Mouse (Mus musculus): ENCODE measurements at regions not wholly inside any gene's neighbourhood (a gene's known extent, or its start where the extent isn't known, plus 50 kb on each side); places are given as distances from the start of the nearest gene placed in this dataset.

GRCm38 (mm10) chr15:8797015-8797414 is 86.5 kb upstream of the Slc1a3 start:
- Histone ChIP-seq H3K27ac (ENCODE audit: low read depth, low read length) (no peak overlapping the region), H3K36me3 (ENCODE audit: control insufficient read depth, insufficient read depth) (no peaks in the 10 kb centered on the region), H3K4me2 (replicated peaks; ENCODE audit: low read depth) (no peak overlapping the region), H3K9me3 (ENCODE audit: control insufficient read depth) (no peaks in the 10 kb centered on the region), H3K9ac (ENCODE audit: low read depth, low read length) (no peak overlapping the region), H3K4me1 (replicated peaks; ENCODE audit: control insufficient read depth, insufficient read depth, low read length) (no peaks in the 10 kb centered on the region), H3K4me3 (ENCODE audit: low read depth, low read length) (no peak overlapping the region), H3K27me3 (replicated peaks; ENCODE audit: control insufficient read depth, insufficient read depth, low read length) (no peaks in the 10 kb centered on the region)
- 88% methylated on average over 1 of the region's 1 CpGs for WGBS
- peak; percentile 21; the same call in 1 of the 2 replicates for TF ChIP-seq CTCF (IDR thresholded peaks at IDR 0.05; ENCODE audit: low read depth)
- ATAC-seq, result no peak

- no peaks in the 10 kb centered on the region for H3K27me3 ChIP-seq (replicated peaks; ENCODE audit: control insufficient read depth, insufficient read depth, low read length)
- no peak overlapping the region for H3K9ac ChIP-seq (ENCODE audit: low read depth, low read length)
- no peak overlapping the region for H3K4me3 ChIP-seq (ENCODE audit: low read depth, low read length)
- H3K4me2 ChIP-seq (replicated peaks; ENCODE audit: low read depth), result no peak overlapping the region
- 78% methylated on average over 2 of the region's 2 CpGs for WGBS
- no peak overlapping the region for H3K27ac ChIP-seq (ENCODE audit: low read depth, low read length)
- ATAC-seq, result no peak
- H3K36me3 ChIP-seq (ENCODE audit: control insufficient read depth, insufficient read depth), result no peaks in the 10 kb centered on the region
- no peaks in the 10 kb centered on the region for H3K9me3 ChIP-seq (ENCODE audit: control insufficient read depth)
- TF ChIP-seq CTCF (IDR thresholded peaks at IDR 0.05; ENCODE audit: low read depth), result no peak
- H3K4me1 ChIP-seq (replicated peaks; ENCODE audit: control insufficient read depth, insufficient read depth, low read length), result no peaks in the 10 kb centered on the region
Observed at GRCm38 (mm10) chr15:8792106-8792505, 81.5 kb upstream of the Slc1a3 start.

GRCm38 (mm10) chr15:8789924-8790323 is 79.4 kb upstream of the Slc1a3 start:
- no peaks in the 10 kb centered on the region for H3K27me3 ChIP-seq (replicated peaks; ENCODE audit: control insufficient read depth, insufficient read depth, low read length)
- no peak overlapping the region for H3K4me3 ChIP-seq (ENCODE audit: low read depth, low read length)
- H3K4me1 ChIP-seq (replicated peaks; ENCODE audit: control insufficient read depth, insufficient read depth, low read length), result no peaks in the 10 kb centered on the region
- no peak overlapping the region for H3K27ac ChIP-seq (ENCODE audit: low read depth, low read length)
- TF ChIP-seq CTCF (IDR thresholded peaks at IDR 0.05; ENCODE audit: low read depth), result no peak
- no peaks in the 10 kb centered on the region for H3K36me3 ChIP-seq (ENCODE audit: control insufficient read depth, insufficient read depth)
- ATAC-seq, result no peak
- H3K4me2 ChIP-seq (replicated peaks; ENCODE audit: low read depth), result no peak overlapping the region
- H3K9ac ChIP-seq (ENCODE audit: low read depth, low read length), result no peak overlapping the region
- no peaks in the 10 kb centered on the region for H3K9me3 ChIP-seq (ENCODE audit: control insufficient read depth)

- TF ChIP-seq CTCF (IDR thresholded peaks at IDR 0.05; ENCODE audit: low read depth), result no peak
- H3K9me3 ChIP-seq (ENCODE audit: control insufficient read depth), result no peaks in the 10 kb centered on the region
- no peak for ATAC-seq
- H3K4me1 ChIP-seq (replicated peaks; ENCODE audit: control insufficient read depth, insufficient read depth, low read length), result no peaks in the 10 kb centered on the region
- no peaks in the 10 kb centered on the region for H3K36me3 ChIP-seq (ENCODE audit: control insufficient read depth, insufficient read depth)
- no peak overlapping the region for H3K4me2 ChIP-seq (replicated peaks; ENCODE audit: low read depth)
- WGBS, result 66% methylated on average over 6 of the region's 6 CpGs
- H3K27ac ChIP-seq (ENCODE audit: low read depth, low read length), result no peak overlapping the region
- no peaks in the 10 kb centered on the region for H3K27me3 ChIP-seq (replicated peaks; ENCODE audit: control insufficient read depth, insufficient read depth, low read length)
- no peak overlapping the region for H3K4me3 ChIP-seq (ENCODE audit: low read depth, low read length)
- no peak overlapping the region for H3K9ac ChIP-seq (ENCODE audit: low read depth, low read length)
Observed at GRCm38 (mm10) chr15:8789000-8789399, 78.4 kb upstream of the Slc1a3 start.

- Histone ChIP-seq H3K4me3 (ENCODE audit: low read depth, low read length) (no peak overlapping the region), H3K4me1 (replicated peaks; ENCODE audit: control insufficient read depth, insufficient read depth, low read length) (no peaks in the 10 kb centered on the region), H3K4me2 (replicated peaks; ENCODE audit: low read depth) (no peak overlapping the region), H3K27me3 (replicated peaks; ENCODE audit: control insufficient read depth, insufficient read depth, low read length) (no peaks in the 10 kb centered on the region), H3K9me3 (ENCODE audit: control insufficient read depth) (no peaks in the 10 kb centered on the region), H3K36me3 (ENCODE audit: control insufficient read depth, insufficient read depth) (no peaks in the 10 kb centered on the region), H3K9ac (ENCODE audit: low read depth, low read length) (no peak overlapping the region), H3K27ac (ENCODE audit: low read depth, low read length) (no peak overlapping the region)
- ATAC-seq, result no peak
- TF ChIP-seq CTCF (IDR thresholded peaks at IDR 0.05; ENCODE audit: low read depth), result no peak
- WGBS, result 75% methylated on average over 6 of the region's 6 CpGs
Observed at GRCm38 (mm10) chr15:8785537-8785936, 75.0 kb upstream of the Slc1a3 start.

- Histone ChIP-seq H3K36me3 (ENCODE audit: control insufficient read depth, insufficient read depth) (no peaks in the 10 kb centered on the region), H3K27me3 (replicated peaks; ENCODE audit: control insufficient read depth, insufficient read depth, low read length) (no peaks in the 10 kb centered on the region), H3K4me3 (ENCODE audit: low read depth, low read length) (no peak overlapping the region), H3K27ac (ENCODE audit: low read depth, low read length) (no peak overlapping the region), H3K9me3 (ENCODE audit: control insufficient read depth) (no peaks in the 10 kb centered on the region), H3K4me2 (replicated peaks; ENCODE audit: low read depth) (no peak overlapping the region), H3K9ac (ENCODE audit: low read depth, low read length) (no peak overlapping the region), H3K4me1 (replicated peaks; ENCODE audit: control insufficient read depth, insufficient read depth, low read length) (no peaks in the 10 kb centered on the region)
- ATAC-seq, result no peak
- 73% methylated on average over 2 of the region's 2 CpGs for WGBS
- TF ChIP-seq CTCF (IDR thresholded peaks at IDR 0.05; ENCODE audit: low read depth), result no peak
Observed at GRCm38 (mm10) chr15:8783567-8783966, 73.0 kb upstream of the Slc1a3 start.

- Histone ChIP-seq H3K27me3 (replicated peaks; ENCODE audit: control insufficient read depth, insufficient read depth, low read length) (no peaks in the 10 kb centered on the region), H3K4me3 (ENCODE audit: low read depth, low read length) (no peak overlapping the region), H3K9me3 (ENCODE audit: control insufficient read depth) (no peaks in the 10 kb centered on the region), H3K4me1 (replicated peaks; ENCODE audit: control insufficient read depth, insufficient read depth, low read length) (no peaks in the 10 kb centered on the region), H3K36me3 (ENCODE audit: control insufficient read depth, insufficient read depth) (no peaks in the 10 kb centered on the region), H3K4me2 (replicated peaks; ENCODE audit: low read depth) (no peak overlapping the region), H3K27ac (ENCODE audit: low read depth, low read length) (no peak overlapping the region), H3K9ac (ENCODE audit: low read depth, low read length) (no peak overlapping the region)
- no peak for TF ChIP-seq CTCF (IDR thresholded peaks at IDR 0.05; ENCODE audit: low read depth)
- 67% methylated on average over 1 of the region's 1 CpGs for WGBS
- ATAC-seq, result no peak
Observed at GRCm38 (mm10) chr15:8783036-8783435, 72.5 kb upstream of the Slc1a3 start.

Data from intestine, postnatal 0 days (tissue).